Mouse (Mus musculus) subcutaneous adipose tissue, adult 2 months (tissue): ENCODE data around the gene Dlgap1. TPM values are rescaled to one million over a fixed set of nuclear protein-coding genes. Genes with fewer than 3 reads are reported as not detected.

Experiments
- polyA plus RNA-seq: library from polyadenylated mRNA; depleted of rRNA; stranded (reverse); fragments of >200 nt; gene quantifications from 2 replicates; pipeline ENCODE4 v1.2.3, GENCODE M21; 2012; ENCODE audit warnings: low replicate concordance; rRNA removed

Dlgap1 gene
- 0.62 and 19.8 TPM in 2 replicates for polyA plus RNA-seq

GRCm38 (mm10) chr17:69969021-69969815, at the start of gene Dlgap1:
TSS of gene Dlgap1 (plus strand) at chr17:69969073.

DNA sequence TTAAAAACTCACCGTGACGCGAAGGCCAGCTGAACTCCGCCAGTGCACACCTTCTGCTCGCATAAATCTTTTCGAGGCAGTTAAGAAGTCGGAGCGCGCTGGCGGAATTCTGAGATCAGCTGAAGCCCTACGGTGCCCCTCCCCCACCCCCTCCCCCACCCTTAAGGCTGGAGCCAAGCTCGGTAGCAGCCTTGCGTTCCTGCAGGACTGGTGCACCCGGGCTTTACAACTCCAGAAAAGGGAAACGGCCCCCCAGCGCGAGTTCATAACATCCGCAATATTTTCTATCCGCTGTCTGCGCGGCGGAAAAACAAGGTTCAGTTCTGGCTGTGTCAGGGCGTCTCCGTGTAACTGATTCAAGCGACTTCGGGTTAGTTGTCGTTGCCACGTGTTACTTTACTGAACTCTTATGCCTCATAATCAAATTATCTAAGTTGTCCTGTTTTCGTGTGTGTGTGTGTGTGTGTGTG, 884.6 kb downstream of the Dlgap1 start, which contains the start of gene Tgif1:
Tgif1 (minus strand) TSS at position 111 of the 470 bp plus-strand sequence.

